Mouse (Mus musculus) kidney, adult 2 months (tissue): Measurements from ENCODE around the gene Erbb4.

Source experiments
- CTCF ChIP-seq: fragments of 200-500 bp; conservative IDR thresholded peaks from 2 replicates; pipeline ENCODE4 v1.5.1; 2011; ENCODE audit warnings: low read depth, mild to moderate bottlenecking, control low read depth, low read length, moderate library complexity, mixed read lengths; ENCODE audit not compliant: insufficient read depth, insufficient read length
- POLR2A ChIP-seq: fragments of 200-500 bp; IDR thresholded peaks from one replicate; pipeline ENCODE4 v1.6.1; 2011; ENCODE audit warnings: low read depth, low read length, control low read depth

DNA sequence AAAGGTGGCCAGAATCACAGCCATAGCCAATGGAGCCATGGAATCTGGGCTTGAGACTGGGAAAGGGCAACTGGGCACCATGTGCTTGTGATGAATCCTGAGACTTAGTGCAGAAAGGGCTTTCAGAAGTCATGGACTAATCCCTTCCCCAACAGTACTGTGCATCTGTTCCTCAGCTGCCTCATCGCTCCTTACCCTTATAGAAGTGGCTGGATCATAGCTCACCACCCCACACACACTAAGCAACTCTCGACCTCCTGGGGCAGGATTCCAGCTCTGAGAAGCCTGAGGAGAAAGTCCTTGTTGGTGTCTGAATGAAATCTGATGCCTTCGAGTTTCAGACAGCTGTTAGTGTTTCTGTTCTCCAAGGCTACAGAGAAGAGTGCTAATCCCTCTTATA lies 14.8 kb downstream of the Erbb4 start:
- TF ChIP-seq POLR2A (no peak), CTCF (no peak)
